Mouse (Mus musculus) monocyte, adult 5-6 weeks (primary cell): ENCODE data around the gene Esyt1. TPM values are rescaled to one million over a fixed set of nuclear protein-coding genes. Genes with fewer than 3 reads are reported as not detected.
"Not testable (repeated sequence)": the region's sequence is repeated elsewhere in the genome, so short reads cannot be mapped to it uniquely, and the experiment has no call there.

ENCODE experiments used
- ATAC-seq: fragments of 153-309, 156-312 bp; replicated peaks from 2 replicates; pipeline ENCODE4 v1.8.0; 2017; ENCODE audit warnings: mild to moderate bottlenecking; ENCODE audit not compliant: low TSS enrichment, insufficient number of reproducible peaks, severe bottlenecking, poor library complexity, low FRiP score
- total RNA-seq: library from RNA; stranded (forward); fragments of 200-1000, 200-491, 200-594 nt; gene quantifications from 3 replicates; pipeline ENCODE4 v1.2.3, GENCODE M21; 2017

Gene Esyt1
- total RNA-seq, 1 experiment from 2014 or later: 135 TPM

DNA sequence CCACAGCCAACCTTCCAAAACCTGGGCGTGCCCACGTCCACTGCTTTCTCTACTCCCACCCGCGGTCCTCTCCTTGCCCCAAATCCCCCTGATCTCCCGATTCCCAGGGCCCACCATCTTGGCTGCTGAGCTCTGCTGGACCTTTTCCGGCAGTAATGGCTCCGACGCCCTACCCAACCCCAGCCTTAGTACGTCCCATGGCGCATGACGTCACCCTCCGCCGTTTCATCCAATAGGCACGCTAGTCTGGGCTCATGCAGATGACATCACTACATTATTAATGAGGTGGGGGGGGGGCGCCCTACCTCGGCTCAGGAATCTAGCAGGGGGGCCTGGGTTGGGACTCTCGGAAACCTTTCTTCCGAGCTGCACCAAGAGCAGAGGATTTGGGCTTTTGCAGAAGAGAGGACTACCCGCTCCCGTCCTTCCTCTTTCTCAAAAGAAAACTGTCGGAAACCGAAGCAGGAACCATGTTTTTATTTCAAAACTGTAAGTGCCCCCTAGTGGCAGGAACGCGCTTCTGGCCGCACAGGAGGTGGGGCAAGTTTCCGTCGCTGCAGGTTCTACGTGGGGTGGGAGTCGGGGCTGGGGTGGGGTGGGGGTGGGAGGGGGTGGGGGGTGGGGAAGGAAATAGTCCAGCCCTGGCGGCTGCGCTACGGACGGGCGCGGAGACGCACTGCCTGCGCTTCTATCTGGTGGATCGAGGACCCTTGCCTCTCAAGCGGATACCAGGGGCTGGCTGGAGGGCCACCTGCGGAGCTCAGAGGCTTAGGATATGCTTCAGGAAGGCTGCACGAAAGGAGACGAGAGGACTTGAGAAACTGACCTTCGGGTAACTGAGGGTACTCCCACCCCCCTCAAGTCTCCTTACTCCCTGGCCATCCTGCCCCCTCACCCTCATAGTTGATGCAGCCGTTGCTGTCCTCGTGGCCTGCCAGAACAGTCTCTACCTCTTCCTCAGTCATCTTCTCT is 31.7 kb downstream of the Esyt1 start, which contains the start of gene Myl6:
Gene Myl6 (minus strand): TSS at position 451 of the 972 bp plus-strand sequence.
- peak; percentile 66 for ATAC-seq

GRCm38 (mm10) chr10:128493319-128493694 is 32.4 kb downstream of the Esyt1 start:
- ATAC-seq: no peak; the same call in 1 of the 2 replicates

- ATAC-seq: no peak
These were observed 32.9 kb downstream of the Esyt1 start for GRCm38 (mm10) chr10:128492633-128493311.

- ATAC-seq: not testable (repeated sequence)
These were observed 33.6 kb downstream of the Esyt1 start for GRCm38 (mm10) chr10:128492051-128492450.

- ATAC-seq: no peak
These were observed 34.2 kb downstream of the Esyt1 start for GRCm38 (mm10) chr10:128491495-128491894.

DNA sequence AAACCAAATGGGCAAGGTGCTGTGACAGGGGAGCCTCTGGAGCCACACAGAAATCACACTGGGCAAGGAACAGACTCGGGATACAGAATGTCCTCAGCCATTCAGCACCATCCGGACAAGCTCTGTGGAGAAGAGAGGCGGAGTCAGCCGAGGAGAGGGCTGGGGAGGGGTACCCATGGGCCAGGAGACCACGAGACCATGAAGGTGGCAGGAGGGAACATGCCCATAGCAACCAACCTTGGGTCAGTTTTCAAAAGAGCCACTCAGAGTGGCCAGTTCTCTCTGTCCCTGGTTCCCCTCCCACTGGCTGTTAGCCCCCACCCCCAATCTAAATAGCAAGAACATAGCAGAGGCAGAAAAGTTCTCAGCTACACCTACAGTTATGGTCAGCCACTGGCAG is 34.8 kb downstream of the Esyt1 start:
- no peak for ATAC-seq

- ATAC-seq: no peak
These were observed 35.4 kb downstream of the Esyt1 start for GRCm38 (mm10) chr10:128490232-128490631.

- no peak for ATAC-seq
These were observed 35.9 kb downstream of the Esyt1 start for GRCm38 (mm10) chr10:128489785-128490184.

DNA sequence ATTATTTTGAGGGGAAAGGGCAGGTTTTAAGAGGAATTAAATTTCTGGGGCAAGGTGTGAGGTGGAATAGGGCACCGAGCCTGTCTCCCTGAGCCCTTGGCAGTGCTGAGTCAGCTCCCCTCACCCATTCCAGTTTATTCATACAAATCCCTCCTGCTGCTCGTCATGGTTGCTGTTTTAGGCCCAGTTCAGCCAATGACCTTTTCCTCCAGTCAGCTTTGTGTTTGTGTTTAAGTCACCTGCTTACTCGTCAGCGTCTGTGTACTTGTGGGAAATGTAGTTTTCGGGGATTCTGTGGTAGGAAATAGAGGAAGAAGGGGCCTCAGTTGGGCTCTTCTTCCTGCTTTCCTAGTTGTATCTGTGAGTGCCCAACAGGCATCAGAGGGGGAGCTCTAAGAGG is 36.3 kb downstream of the Esyt1 start:
- ATAC-seq: peak; percentile 45

- ATAC-seq: no peak
These were observed 36.9 kb downstream of the Esyt1 start for GRCm38 (mm10) chr10:128488776-128489175.

GRCm38 (mm10) chr10:128487861-128488712 is 37.6 kb downstream of the Esyt1 start:
- ATAC-seq: no peak

DNA sequence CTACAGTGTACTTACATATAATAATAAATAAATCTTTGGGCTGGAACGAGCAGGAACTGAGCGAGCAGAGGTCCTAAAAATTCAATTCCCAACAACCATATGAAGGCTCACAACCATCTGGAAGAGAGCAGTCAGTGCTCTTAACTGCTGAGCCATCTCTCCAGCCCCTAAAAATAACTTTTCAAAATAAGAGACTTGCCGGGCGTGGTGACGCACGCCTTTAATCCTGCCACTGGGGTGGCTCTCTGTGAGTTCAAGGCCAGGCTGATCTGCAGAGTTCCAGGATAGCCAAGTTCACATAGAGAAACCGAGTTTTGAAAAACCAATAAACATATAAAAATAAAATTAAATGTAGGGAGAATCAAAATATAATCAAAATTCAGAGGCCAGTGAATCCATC is 39.3 kb downstream of the Esyt1 start:
- ATAC-seq: no peak

- no peak for ATAC-seq
These were observed 51.3 kb downstream of the Esyt1 start for GRCm38 (mm10) chr10:128474366-128474765.

- no peak for ATAC-seq
These were observed 65.4 kb downstream of the Esyt1 start for GRCm38 (mm10) chr10:128460270-128460630.

Other genes with a start within 250 kb of the Esyt1 start
- not detected in 3 replicates for gene Il23a, start 227.1 kb downstream of the Esyt1 start, total RNA-seq
- gene Pan2, start 222.5 kb downstream of the Esyt1 start, total RNA-seq: 12.1 to 21.8 TPM (median 14.6 TPM) in 3 replicates
- gene Cnpy2, start 203.4 kb downstream of the Esyt1 start, total RNA-seq: 31.0 to 45.3 TPM (median 42.6 TPM) in 3 replicates
- 72.5 to 84.0 TPM (median 77.3 TPM) in 3 replicates for gene Cs, start 188.1 kb downstream of the Esyt1 start, total RNA-seq
- 18.2 to 21.9 TPM (median 19.4 TPM) in 3 replicates for gene Coq10a, start 156.9 kb downstream of the Esyt1 start, total RNA-seq
- gene Ankrd52, start 148.8 kb downstream of the Esyt1 start, total RNA-seq: 6.5 to 18.2 TPM (median 8.3 TPM) in 3 replicates
- gene Slc39a5, start 124.6 kb downstream of the Esyt1 start, total RNA-seq: not detected in 3 replicates
- gene Nabp2, start 114.4 kb downstream of the Esyt1 start, total RNA-seq: 34.6 to 49.4 TPM (median 44.2 TPM) in 3 replicates
- gene Rnf41, start 114.2 kb downstream of the Esyt1 start, total RNA-seq: 16.2 to 36.8 TPM (median 28.3 TPM) in 3 replicates
- gene Smarcc2, start 66.6 kb downstream of the Esyt1 start, total RNA-seq: 53.3 to 103 TPM (median 61.2 TPM) in 3 replicates
- gene Myl6, start 31.7 kb downstream of the Esyt1 start, total RNA-seq: 2,131 to 2,768 TPM (median 2,315 TPM) in 3 replicates
- not detected in 3 replicates for gene Myl6b, start 27.2 kb downstream of the Esyt1 start, total RNA-seq
- gene Zc3h10, start 21.9 kb upstream of the Esyt1 start, total RNA-seq: 16.1 to 26.5 TPM (median 19.1 TPM) in 3 replicates
- gene Rpl41, start 23.4 kb upstream of the Esyt1 start, total RNA-seq: 2,103 to 2,260 TPM (median 2,168 TPM) in 3 replicates
- gene Pa2g4, start 40.1 kb upstream of the Esyt1 start, total RNA-seq: 37.2 to 74.1 TPM (median 47.8 TPM) in 3 replicates
- gene Erbb3, start 63.8 kb upstream of the Esyt1 start, total RNA-seq: 1.4 to 3.3 TPM (median 2.8 TPM) in 3 replicates
- gene Rps26, start 100.9 kb upstream of the Esyt1 start, total RNA-seq: 224 to 301 TPM (median 295 TPM) in 3 replicates
- gene Ikzf4, start 120.1 kb upstream of the Esyt1 start, total RNA-seq: not detected in 3 replicates
- 4.6 to 10.7 TPM (median 6.1 TPM) in 3 replicates for gene Suox, start 148.2 kb upstream of the Esyt1 start, total RNA-seq
- gene Rab5b, start 170.4 kb upstream of the Esyt1 start, total RNA-seq: 64.1 to 81.0 TPM (median 72.7 TPM) in 3 replicates
- not detected in 3 replicates for gene Pmel, start 178.3 kb upstream of the Esyt1 start, total RNA-seq
- 14.5 to 21.4 TPM (median 19.5 TPM) in 3 replicates for gene Cdk2, start 179.2 kb upstream of the Esyt1 start, total RNA-seq
- gene Dgka, start 219.0 kb upstream of the Esyt1 start, total RNA-seq: 68.7 to 107 TPM (median 86.0 TPM) in 3 replicates
- 30.7 to 38.7 TPM (median 34.9 TPM) in 3 replicates for gene Pym1, start 222.0 kb upstream of the Esyt1 start, total RNA-seq